ENCODE assay signal across 7 mouse cellular contexts in genomic region chr2:146834314-146835201, GRCm38 (mm10). TPM values are rescaled to one million over a fixed set of nuclear protein-coding genes. Genes with fewer than 3 reads are reported as not detected.
DNase-seq lines count a peak whose midpoint lies in the region; ATAC-seq lines count a peak whose summit lies in the region.

No protein-coding gene starts in this region.

- DNase-seq in 3134 (ENCODE audit: extremely low read depth, insufficient read length, low spot score) (peak; percentile 10), MN1 (ENCODE audit: low spot score) (no peak)
- peak; percentile 18 for DNase-seq in CD4-positive, CD25-positive, alpha-beta regulatory T cell, adult 2 months (ENCODE audit: low read depth, low spot score)
- DNase-seq in forebrain, embryonic 10.5 days (ENCODE audit: extremely low spot score, low spot score): peak; percentile 82
- DNase-seq in retina, embryonic 14.5 days (ENCODE audit: low spot score): peak; percentile 83

- under 1% methylated on average over 63 of the region's 63 CpGs for WGBS in forebrain, embryonic 10.5 days
- under 1% methylated on average over 62 of the region's 63 CpGs for WGBS in hindbrain, embryonic 16.5 days
- 2% methylated on average over 63 of the region's 63 CpGs for WGBS in liver, embryonic 12.5 days (ENCODE audit: insufficient replicate concordance)

- peaks cover 100% of the 10 kb centered on the region for H3K27me3 ChIP-seq in forebrain, embryonic 10.5 days (ENCODE audit: poor library complexity, severe bottlenecking)
- peaks cover 31% of the 10 kb centered on the region for H3K27me3 ChIP-seq in hindbrain, embryonic 16.5 days (replicated peaks; ENCODE audit: control insufficient read depth, insufficient read depth, low read length)
- H3K27me3 ChIP-seq in liver, embryonic 12.5 days (replicated peaks): peaks cover 91% of the 10 kb centered on the region

- peak overlapping the region; percentile 53 for H3K4me2 ChIP-seq in hindbrain, embryonic 16.5 days (ENCODE audit: low read length)
- H3K4me2 ChIP-seq in liver, embryonic 12.5 days: peak overlapping the region; percentile 40

- no peaks in the 10 kb centered on the region for H3K9me3 ChIP-seq in forebrain, embryonic 10.5 days
- no peaks in the 10 kb centered on the region for H3K9me3 ChIP-seq in hindbrain, embryonic 16.5 days (ENCODE audit: control insufficient read depth, low read length)
- no peaks in the 10 kb centered on the region for H3K9me3 ChIP-seq in liver, embryonic 12.5 days (replicated peaks)

- H3K27ac ChIP-seq in forebrain, embryonic 10.5 days: peak overlapping the region; percentile 72
- peak overlapping the region; percentile 67 for H3K27ac ChIP-seq in hindbrain, embryonic 16.5 days (ENCODE audit: low read depth, low read length)
- no peak overlapping the region for H3K27ac ChIP-seq in liver, embryonic 12.5 days

- peak overlapping the region; percentile 41 for H3K4me3 ChIP-seq in forebrain, embryonic 10.5 days
- H3K4me3 ChIP-seq in hindbrain, embryonic 16.5 days (ENCODE audit: low read length): peak overlapping the region; percentile 29
- no peak overlapping the region; the same call in 1 of the 2 replicates for H3K4me3 ChIP-seq in liver, embryonic 12.5 days

- peak overlapping the region; percentile 31 for H3K9ac ChIP-seq in hindbrain, embryonic 16.5 days (ENCODE audit: low read depth, low read length)
- no peak overlapping the region for H3K9ac ChIP-seq in liver, embryonic 12.5 days

- H3K36me3 ChIP-seq in forebrain, embryonic 10.5 days (replicated peaks): no peaks in the 10 kb centered on the region
- H3K36me3 ChIP-seq in hindbrain, embryonic 16.5 days (ENCODE audit: control insufficient read depth, insufficient read depth, low read length): no peaks in the 10 kb centered on the region
- no peaks in the 10 kb centered on the region for H3K36me3 ChIP-seq in liver, embryonic 12.5 days

- peak; percentile 55 for ATAC-seq in hindbrain, embryonic 16.5 days
- 0 out of 2 replicates have a peak, but pooled peaks have one; percentile 13 for ATAC-seq in liver, embryonic 12.5 days

- peaks cover 68% of the 10 kb centered on the region for H3K4me1 ChIP-seq in forebrain, embryonic 10.5 days
- H3K4me1 ChIP-seq in hindbrain, embryonic 16.5 days (ENCODE audit: control insufficient read depth, insufficient read depth, low read depth, low read length): no peaks in the 10 kb centered on the region; the same call in 1 of the 2 replicates
- H3K4me1 ChIP-seq in liver, embryonic 12.5 days: 0 out of 2 replicates have a peak, but pooled peaks cover 4% of the 10 kb centered on the region

RNA-seq across cellular contexts. Expression of gene Kiz, which starts 21.1 kb away (rescaled TPM):
- 23.9 and 27.5 TPM in 2 replicates for polyA plus RNA-seq in forebrain, embryonic 10.5 days (2016; fragmentation: Nextera tagmentation; extraction: Ambion mirVana)
- polyA plus RNA-seq in hindbrain, embryonic 16.5 days (2015; fragmentation: Nextera tagmentation; extraction: Ambion mirVana): 22.9 and 23.1 TPM in 2 replicates
- polyA plus RNA-seq in liver, embryonic 12.5 days (2016; fragmentation: Nextera tagmentation; extraction: Ambion mirVana): 14.4 and 16.9 TPM in 2 replicates
